In genomic region chr5:28165358-28166255, GRCm38 (mm10) we compare ENCODE assay signal across 8 mouse cellular contexts. TPM values are rescaled to one million over a fixed set of nuclear protein-coding genes. Genes with fewer than 3 reads are reported as not detected.
DNase-seq lines count a peak whose midpoint lies in the region; ATAC-seq and TF ChIP-seq lines count a peak whose summit lies in the region.

TSS of gene En2 (plus strand) at chr5:28165694.

- H3K4me1 ChIP-seq in cortical plate, adult 2 months (ENCODE audit: control insufficient read depth, insufficient read depth, low read length) = no peaks in the 10 kb centered on the region
- peaks cover 12% of the 10 kb centered on the region; the same call in 1 of the 2 replicates for H3K4me1 ChIP-seq in kidney, embryonic 14.5 days (ENCODE audit: control insufficient read depth, insufficient read depth, low read length)
- H3K4me1 ChIP-seq in liver, postnatal 0 days (ENCODE audit: insufficient read depth) = peaks cover 8% of the 10 kb centered on the region; the same call in 1 of the 2 replicates

- DNase-seq in ovary, postnatal 36 days (ENCODE audit: low spot score) = peak; percentile 16
- no peak for DNase-seq in ovary, postnatal 14 days (ENCODE audit: low spot score)
- DNase-seq in heart, adult 9 months (ENCODE audit: low spot score in 2 of 2) = peak; percentile 20 to 22
- peak; percentile 36 for DNase-seq in liver, postnatal 0 days
- DNase-seq in skeletal muscle tissue, adult 2 months (ENCODE audit: low read depth, low spot score) = peak; percentile 40
- no peak for DNase-seq in thymus, adult 18-20 months

- no peak for TF ChIP-seq EP300 in liver, postnatal 0 days (IDR thresholded peaks at IDR 0.05; ENCODE audit: low read depth)

- peak within 1 kb of the TSS; percentile 16; the same call in 1 of the 2 replicates for H3K4me3 ChIP-seq in cortical plate, adult 2 months (ENCODE audit: insufficient read depth, low read length)
- peak within 1 kb of the TSS; percentile 42 for H3K4me3 ChIP-seq in kidney, embryonic 14.5 days (ENCODE audit: low read length)
- peak within 1 kb of the TSS; percentile 24 for H3K4me3 ChIP-seq in liver, postnatal 0 days (ENCODE audit: low read depth, low read length)

- H3K4me2 ChIP-seq in kidney, embryonic 14.5 days (replicated peaks; ENCODE audit: low read depth, low read length) = peak within 1 kb of the TSS; percentile 86
- H3K4me2 ChIP-seq in liver, postnatal 0 days (ENCODE audit: low read depth, low read length) = peak within 1 kb of the TSS; percentile 64

- no peak for TF ChIP-seq CTCF in cortical plate, adult 2 months (IDR thresholded peaks at IDR 0.05; ENCODE audit: extremely low read depth, insufficient read depth, low read length)
- TF ChIP-seq CTCF in liver, postnatal 0 days (IDR thresholded peaks at IDR 0.05; ENCODE audit: low read depth) = no peak

- peaks cover 92% of the 10 kb centered on the region for H3K27me3 ChIP-seq in kidney, embryonic 14.5 days (ENCODE audit: control insufficient read depth, insufficient read depth, low read length)
- peaks cover 89% of the 10 kb centered on the region for H3K27me3 ChIP-seq in liver, postnatal 0 days (ENCODE audit: insufficient read depth, low read length)

- peak within 1 kb of the TSS; percentile 31; the same call in 1 of the 2 replicates for H3K9ac ChIP-seq in kidney, embryonic 14.5 days (ENCODE audit: low read depth, low read length)
- H3K9ac ChIP-seq in liver, postnatal 0 days (replicated peaks) = no peak within 1 kb of the TSS

- peak; percentile 39 for ATAC-seq in kidney, embryonic 14.5 days (ENCODE audit: low FRiP score, low TSS enrichment)
- no peak for ATAC-seq in liver, postnatal 0 days

- WGBS in kidney, embryonic 14.5 days = under 1% methylated on average over 95 of the region's 113 CpGs
- under 1% methylated on average over 54 of the region's 113 CpGs for WGBS in liver, postnatal 0 days (ENCODE audit: insufficient replicate concordance)

- H3K27ac ChIP-seq in cortical plate, adult 2 months (ENCODE audit: insufficient read depth, low read length) = no peak within 1 kb of the TSS
- no peak within 1 kb of the TSS for H3K27ac ChIP-seq in kidney, embryonic 14.5 days (ENCODE audit: low read depth, low read length)
- H3K27ac ChIP-seq in liver, postnatal 0 days (ENCODE audit: low read depth) = no peak within 1 kb of the TSS

- no peak for TF ChIP-seq POLR2A in cortical plate, adult 2 months (IDR thresholded peaks at IDR 0.05; ENCODE audit: extremely low read depth, insufficient read depth, low read length)

- no peaks in the 10 kb centered on the region for H3K9me3 ChIP-seq in kidney, embryonic 14.5 days (ENCODE audit: control insufficient read depth, low read length)
- no peaks in the 10 kb centered on the region for H3K9me3 ChIP-seq in liver, postnatal 0 days (ENCODE audit: low read length)

- no peaks in the 10 kb centered on the region for H3K36me3 ChIP-seq in kidney, embryonic 14.5 days (ENCODE audit: control insufficient read depth, insufficient read depth, low read length)
- H3K36me3 ChIP-seq in liver, postnatal 0 days (replicated peaks; ENCODE audit: insufficient read depth, low read length) = no peaks in the 10 kb centered on the region

RNA-seq across cellular contexts. Expression of gene En2, which starts in this region (rescaled TPM):
- 0.46 and 0.53 TPM in 2 replicates for polyA plus RNA-seq in cortical plate, adult 2 months (2012; rRNA removed)
- 0.10 and 0.27 TPM in 2 replicates for polyA plus RNA-seq in kidney, embryonic 14.5 days (2014; fragmentation: Nextera tagmentation; extraction: Ambion mirVana)
- not detected in 2 replicates for polyA plus RNA-seq in liver, postnatal 0 days (2015; fragmentation: Nextera tagmentation; extraction: Ambion mirVana)

Comparison
In these comparisons a context has a peak if more than half of its experiments do, and no peak if none do; other contexts are left out.
1. DNase-seq: peak in ovary, postnatal 36 days (single experiment), heart, adult 9 months (2 of 2) and skeletal muscle tissue, adult 2 months (single experiment); none in ovary, postnatal 14 days (single experiment) and thymus, adult 18-20 months (0 of 2).
2. Peak in ATAC-seq, H3K4me3 ChIP-seq, H3K9ac ChIP-seq and H3K4me2 ChIP-seq in kidney, embryonic 14.5 days; RNA of the gene not detected or under 1 TPM.
3. Peak in DNase-seq, H3K4me3 ChIP-seq and H3K4me2 ChIP-seq in liver, postnatal 0 days; RNA of the gene not detected or under 1 TPM.
4. Peak in every context shown above with its lines, with median percentiles within 50 percentile points of each other: H3K4me3 ChIP-seq.